Mouse (Mus musculus) midbrain, embryonic 13.5 days (tissue): ENCODE measurements around the gene Kif3a. TPM values are rescaled to one million over a fixed set of nuclear protein-coding genes. Genes with fewer than 3 reads are reported as not detected.
A peak's percentile ranks its signal among the peaks of the same experiment; 100 is the strongest.

Experiments used
- ATAC-seq: fragments of 200-750 bp; cut with Nextera tagmentation; 2 replicates; pipeline ENCODE4 v1.8.0; 2017; ENCODE audit warnings: mild to moderate bottlenecking, moderate TSS enrichment, moderate library complexity
- H3K27ac ChIP-seq: fragments of 300-500 bp; sonication (generic); 2 replicates; pipeline ENCODE4 v1.5.1; 2015; ENCODE audit warnings: inconsistent platforms, mild to moderate bottlenecking, moderate library complexity
- H3K27me3 ChIP-seq: fragments of 300-500 bp; sonication (generic); 2 replicates; pipeline ENCODE4 v1.6.1; 2015; ENCODE audit warnings: mild to moderate bottlenecking, inconsistent platforms
- H3K36me3 ChIP-seq: fragments of 300-500 bp; sonication (generic); 2 replicates; pipeline ENCODE4 v1.6.1; 2015; ENCODE audit warnings: mild to moderate bottlenecking, inconsistent platforms
- H3K4me1 ChIP-seq: fragments of 300-500 bp; sonication (generic); replicated peaks from 2 replicates; pipeline ENCODE4 v1.6.1; 2015; ENCODE audit warnings: inconsistent platforms
- H3K4me2 ChIP-seq: fragments of 300-500 bp; sonication (generic); replicated peaks from 2 replicates; pipeline ENCODE4 v1.6.1; 2015; ENCODE audit warnings: moderate library complexity, mild to moderate bottlenecking, inconsistent platforms
- H3K4me3 ChIP-seq: fragments of 300-500 bp; sonication (generic); replicated peaks from 2 replicates; pipeline ENCODE4 v1.5.1; 2015; ENCODE audit warnings: mild to moderate bottlenecking, inconsistent platforms
- H3K9ac ChIP-seq: fragments of 300-500 bp; sonication (generic); replicated peaks from 2 replicates; pipeline ENCODE4 v1.6.1; 2015; ENCODE audit warnings: mild to moderate bottlenecking, inconsistent platforms
- H3K9me3 ChIP-seq: fragments of 300-500 bp; sonication (generic); 2 replicates; pipeline ENCODE4 v1.6.1; 2016; ENCODE audit warnings: mild to moderate bottlenecking, inconsistent platforms
- WGBS: fragments of 180-500 bp; shearing (Covaris S2); methylation state at CpG from one replicate; pipeline ENCODE4 v1.1.7; 2015; 5-methylcytosine and 5-hydroxymethylcytosine counted together
- polyA plus RNA-seq: library from polyadenylated mRNA; unstranded; fragments of >200 nt; fragmentation: Nextera tagmentation; extraction: Ambion mirVana; gene quantifications from 2 replicates; pipeline ENCODE4 v1.2.1, GENCODE M21; 2015

Kif3a gene
- 232 and 283 TPM in 2 replicates for polyA plus RNA-seq

DNA sequence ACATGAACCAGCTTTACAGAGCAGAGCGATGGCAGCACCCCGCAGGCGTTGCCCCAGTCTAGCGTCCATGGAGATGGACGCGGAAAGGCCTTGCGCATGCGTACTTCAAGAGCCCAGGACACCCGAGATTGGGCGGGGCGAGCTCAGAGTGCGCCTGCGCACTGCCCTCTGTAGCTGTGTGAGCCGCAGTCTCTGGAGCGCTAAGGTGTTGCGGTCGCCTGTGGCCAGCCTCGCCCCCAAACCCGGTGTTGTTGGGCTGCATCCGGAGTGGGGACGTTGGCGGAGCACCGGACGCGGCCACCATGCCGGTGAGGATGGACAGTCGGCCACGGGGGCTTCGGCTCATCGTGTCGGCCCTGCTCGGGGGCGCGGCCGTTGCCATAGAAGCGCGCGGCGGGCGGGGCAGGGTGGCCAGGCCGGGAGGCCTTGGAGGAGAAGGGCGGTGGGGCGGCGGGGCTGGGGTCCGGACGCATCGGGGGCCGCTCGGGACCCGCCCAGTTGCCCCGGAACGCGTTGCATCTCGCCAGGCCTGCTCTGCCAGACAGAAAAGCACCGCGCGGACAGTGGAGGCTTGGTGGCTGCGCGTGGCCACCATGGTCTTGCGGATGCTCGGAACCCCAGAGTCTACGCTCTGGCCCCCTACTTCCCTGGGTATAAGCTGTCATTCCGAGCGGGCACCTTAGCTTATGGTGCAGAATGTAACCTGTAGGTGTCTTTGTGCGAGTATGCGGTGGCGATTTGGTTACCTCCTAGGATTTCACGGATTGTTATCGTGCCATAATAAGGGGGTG is at the start of gene Kif3a:
TSS of gene Kif3a (plus strand) at position 156 of the 791 bp plus-strand sequence.
- H3K9me3 ChIP-seq: peaks cover 3% of the 10 kb centered on the region; the same call in 1 of the 2 replicates
- H3K27me3 ChIP-seq: no peaks in the 10 kb centered on the region
- peak within 1 kb of the TSS; percentile 60 for H3K4me2 ChIP-seq
- under 1% methylated on average over 69 of the region's 69 CpGs for WGBS
- peak within 1 kb of the TSS; percentile 94 for H3K27ac ChIP-seq
- H3K36me3 ChIP-seq: peaks cover 16% of the 10 kb centered on the region
- peak within 1 kb of the TSS; percentile 93 for H3K4me3 ChIP-seq
- peak within 1 kb of the TSS; percentile 92 for H3K9ac ChIP-seq
- peaks cover 24% of the 10 kb centered on the region for H3K4me1 ChIP-seq
- peak; percentile 97 for ATAC-seq

DNA sequence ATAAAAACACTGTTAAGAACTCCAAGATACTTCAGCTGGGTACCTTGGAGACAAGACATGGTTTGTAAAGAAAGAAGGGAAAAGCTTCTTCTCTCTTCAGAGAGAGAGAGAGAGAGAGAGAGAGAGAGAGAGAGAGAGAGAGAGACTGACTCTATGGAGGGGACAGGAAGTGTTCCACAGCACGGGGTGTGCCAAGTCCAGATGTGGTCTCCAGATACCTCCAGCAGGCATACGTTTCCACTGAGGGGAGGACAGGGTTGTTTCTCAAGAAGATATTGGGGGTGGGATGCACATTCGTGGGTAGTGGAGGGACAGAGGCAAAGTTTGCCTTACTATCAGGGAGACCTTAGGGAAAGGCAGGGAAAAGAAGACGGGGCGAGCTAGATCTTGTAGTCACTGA is 48.4 kb upstream of the Kif3a start:
- peaks cover 17% of the 10 kb centered on the region for H3K27me3 ChIP-seq
- H3K36me3 ChIP-seq: no peaks in the 10 kb centered on the region
- WGBS: 56% methylated on average over 5 of the region's 5 CpGs
- H3K9ac ChIP-seq: no peak overlapping the region
- H3K4me1 ChIP-seq: peaks cover 25% of the 10 kb centered on the region
- H3K4me3 ChIP-seq: no peak overlapping the region
- H3K4me2 ChIP-seq: no peak overlapping the region
- H3K27ac ChIP-seq: no peak overlapping the region
- ATAC-seq: no peak
- no peaks in the 10 kb centered on the region for H3K9me3 ChIP-seq

DNA sequence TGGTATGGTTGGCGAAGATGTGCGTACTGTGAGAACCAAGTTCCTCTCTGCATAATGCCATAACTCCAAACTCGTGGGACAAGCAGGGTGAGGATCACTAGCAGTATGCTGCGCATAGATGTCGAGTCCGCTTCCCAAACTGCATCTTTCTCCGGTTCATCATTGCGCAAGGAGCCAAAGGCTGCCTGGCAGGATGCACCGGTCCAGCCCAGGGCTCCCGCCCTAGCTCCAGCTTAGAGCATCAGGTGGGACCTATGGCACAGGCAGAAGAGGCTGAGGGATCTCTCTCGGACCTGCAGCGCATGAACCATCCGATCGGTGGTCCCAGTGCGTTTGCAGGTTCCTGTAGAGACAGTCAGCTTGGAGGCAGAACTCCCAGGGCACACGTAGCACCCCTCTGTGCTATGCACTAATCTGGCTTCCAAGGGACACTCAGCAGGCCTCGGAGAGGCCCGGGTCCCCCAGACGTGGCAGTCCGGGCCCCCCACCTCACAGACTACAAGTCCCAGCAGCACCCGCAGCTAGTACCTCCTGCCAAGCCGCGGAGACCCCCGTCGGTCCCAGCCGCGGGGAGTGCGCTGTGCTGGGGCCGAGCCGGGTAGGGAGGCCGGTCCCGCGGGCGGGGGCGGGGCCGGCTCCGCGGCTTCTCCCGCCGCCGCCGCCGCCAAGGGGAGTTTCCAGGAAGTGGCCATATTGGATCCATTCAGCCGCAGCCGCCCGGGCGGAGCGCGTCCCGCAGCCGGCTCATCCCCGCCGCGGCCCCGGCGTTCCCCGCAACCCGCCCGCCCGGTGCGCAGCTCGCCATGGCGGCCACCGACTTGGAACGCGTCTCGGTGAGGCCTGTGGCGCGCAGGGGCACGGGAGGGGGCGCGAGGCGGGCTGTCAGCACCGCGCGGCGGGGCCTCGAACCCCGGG is 47.7 kb upstream of the Kif3a start, which contains the start of gene Sept8:
TSS of gene Sept8 (plus strand) at position 51 of the 915 bp plus-strand sequence.
- Histone ChIP-seq H3K27me3 (peaks cover 17% of the 10 kb centered on the region), H3K9ac (peak within 1 kb of the TSS; percentile 87), H3K9me3 (no peaks in the 10 kb centered on the region), H3K4me2 (peak within 1 kb of the TSS; percentile 78), H3K4me1 (peaks cover 29% of the 10 kb centered on the region), H3K4me3 (peak within 1 kb of the TSS; percentile 75), H3K36me3 (no peaks in the 10 kb centered on the region), H3K27ac (peak within 1 kb of the TSS; percentile 30; the same call in 1 of the 2 replicates)
- ATAC-seq: peak; percentile 89
- 4% methylated on average over 72 of the region's 79 CpGs for WGBS

DNA sequence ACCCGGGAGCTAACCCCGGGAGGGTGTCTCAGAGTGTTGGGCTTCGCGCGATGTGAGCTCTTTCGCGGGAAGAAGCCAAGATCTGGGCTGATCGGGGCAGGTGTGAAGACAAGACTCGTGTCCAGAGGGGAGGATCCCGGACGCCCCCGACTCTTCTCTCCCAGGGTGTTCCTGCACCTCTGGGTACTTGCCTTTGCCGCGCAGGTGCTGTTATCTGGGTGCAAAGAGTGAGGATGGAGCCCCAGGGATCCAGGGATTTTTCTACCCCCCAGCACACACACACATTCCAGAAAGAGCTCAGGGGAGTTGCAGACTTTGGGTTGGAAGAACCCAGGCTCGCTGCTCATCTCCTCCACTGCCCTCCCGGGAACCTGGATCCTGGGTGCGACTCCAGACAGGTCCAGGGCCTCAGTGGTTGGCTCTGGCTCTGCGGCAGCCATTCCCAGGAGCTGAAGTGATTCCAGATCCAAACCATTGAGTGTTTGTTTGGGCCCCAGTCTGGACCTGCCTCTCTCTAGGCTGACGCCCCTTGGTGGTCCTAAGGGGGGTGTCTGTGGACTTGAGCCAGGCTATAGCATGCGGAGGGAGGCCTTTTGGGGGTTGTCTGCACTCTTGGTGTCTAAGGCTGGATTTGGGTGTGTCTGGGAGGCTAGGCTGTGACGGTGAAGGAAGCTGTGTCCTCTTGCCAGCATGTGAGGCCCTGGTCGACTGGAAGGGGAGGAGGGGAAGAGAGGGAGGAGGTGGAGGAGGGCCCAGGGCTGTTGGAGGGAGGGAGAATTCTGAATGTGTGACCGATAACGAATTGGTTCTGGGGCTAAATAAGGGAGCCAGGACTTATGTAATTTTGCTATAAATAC is 46.8 kb upstream of the Kif3a start:
- H3K36me3 ChIP-seq: no peaks in the 10 kb centered on the region
- H3K27me3 ChIP-seq: peaks cover 17% of the 10 kb centered on the region
- H3K4me1 ChIP-seq: peaks cover 29% of the 10 kb centered on the region
- peak overlapping the region; percentile 30; the same call in 1 of the 2 replicates for H3K27ac ChIP-seq
- H3K9me3 ChIP-seq: no peaks in the 10 kb centered on the region
- ATAC-seq: peak; percentile 44
- H3K4me2 ChIP-seq: peak overlapping the region; percentile 78
- H3K4me3 ChIP-seq: peak overlapping the region; percentile 75
- WGBS: 3% methylated on average over 24 of the region's 24 CpGs
- H3K9ac ChIP-seq: peak overlapping the region; percentile 87

DNA sequence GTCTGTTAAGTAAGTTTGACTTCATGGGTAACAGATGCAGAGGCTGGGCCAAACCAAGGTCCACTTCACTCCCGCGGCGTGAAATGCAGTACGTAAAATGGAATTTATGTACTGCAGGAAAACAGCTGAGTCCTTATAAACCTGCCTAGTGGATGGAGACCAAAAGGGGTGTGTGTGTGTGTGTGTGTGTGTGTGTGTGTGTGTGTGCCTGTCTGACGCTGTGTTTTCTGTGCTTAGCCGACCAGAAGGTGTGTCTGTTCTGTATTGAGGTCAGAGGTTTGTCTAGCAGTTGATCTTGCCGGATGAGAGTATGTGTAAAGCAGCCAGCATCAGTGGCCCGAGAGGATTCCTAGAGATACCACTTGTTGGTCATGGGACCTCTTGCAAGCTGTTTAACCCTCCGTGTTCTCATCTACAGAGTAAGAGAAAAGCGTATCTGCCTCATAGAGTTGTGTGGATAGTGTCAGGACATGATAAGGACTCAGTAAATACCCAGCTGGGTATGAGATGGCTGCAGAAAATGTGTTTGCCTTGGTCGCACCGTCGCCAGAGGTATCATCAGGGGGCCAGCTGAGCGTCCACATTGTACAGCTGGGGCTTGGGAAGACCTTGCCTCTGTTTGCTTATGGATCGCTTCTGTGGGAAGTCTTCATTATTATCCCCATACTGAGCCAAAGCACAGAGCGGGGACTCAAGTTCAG is 45.9 kb upstream of the Kif3a start:
- peak overlapping the region; percentile 78 for H3K4me2 ChIP-seq
- peaks cover 17% of the 10 kb centered on the region for H3K27me3 ChIP-seq
- ATAC-seq: no peak
- 47% methylated on average over 16 of the region's 16 CpGs for WGBS
- H3K4me3 ChIP-seq: peak overlapping the region; percentile 75
- no peak overlapping the region for H3K27ac ChIP-seq
- peak overlapping the region; percentile 87; the same call in 1 of the 2 replicates for H3K9ac ChIP-seq
- peaks cover 29% of the 10 kb centered on the region for H3K4me1 ChIP-seq
- no peaks in the 10 kb centered on the region for H3K9me3 ChIP-seq
- no peaks in the 10 kb centered on the region for H3K36me3 ChIP-seq

DNA sequence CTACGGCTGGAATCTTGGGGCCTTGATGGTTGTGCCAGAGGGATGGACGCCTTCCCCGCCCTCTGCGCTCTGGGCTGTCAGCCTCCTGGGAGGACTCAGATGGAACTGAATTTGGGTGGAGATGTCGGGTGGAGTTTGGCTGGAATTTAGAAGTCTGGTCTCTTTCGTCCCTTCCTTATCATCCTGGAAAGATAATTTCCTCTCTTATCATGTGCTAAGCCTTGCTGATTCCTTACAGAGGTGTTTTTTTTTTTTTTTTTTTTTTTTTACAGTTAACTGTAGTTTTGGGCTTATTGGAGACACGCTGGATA is 45.4 kb upstream of the Kif3a start:
- Histone ChIP-seq H3K36me3 (no peaks in the 10 kb centered on the region), H3K27ac (no peak overlapping the region), H3K4me1 (peaks cover 29% of the 10 kb centered on the region), H3K4me3 (0 out of 2 replicates have a peak overlapping the region, but pooled peaks have one; percentile 75), H3K27me3 (peaks cover 17% of the 10 kb centered on the region), H3K9ac (no peak overlapping the region), H3K4me2 (peak overlapping the region; percentile 78), H3K9me3 (no peaks in the 10 kb centered on the region)
- 86% methylated on average over 7 of the region's 7 CpGs for WGBS
- ATAC-seq: no peak

DNA sequence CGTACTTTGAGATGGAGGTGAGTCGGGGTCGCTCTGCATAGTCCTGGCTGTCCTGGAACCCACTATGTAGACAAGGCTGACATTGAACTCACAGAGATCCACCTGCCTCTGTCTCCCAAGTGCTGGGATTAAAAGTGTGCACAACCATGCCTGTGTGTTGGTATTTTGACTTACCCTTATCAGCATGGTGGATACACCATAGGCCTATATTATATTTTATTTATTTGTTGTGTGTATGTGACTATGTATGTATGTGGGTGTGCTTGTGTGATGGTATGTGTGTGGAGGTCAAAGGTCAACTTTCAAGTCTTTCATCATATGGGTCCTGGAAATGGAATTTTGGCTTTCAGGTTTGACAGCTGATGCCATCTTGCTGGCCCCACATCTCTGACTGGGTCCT is 44.8 kb upstream of the Kif3a start:
- H3K9me3 ChIP-seq: no peaks in the 10 kb centered on the region
- no peak for ATAC-seq
- no peak overlapping the region for H3K9ac ChIP-seq
- 90% methylated on average over 3 of the region's 3 CpGs for WGBS
- H3K27ac ChIP-seq: no peak overlapping the region
- no peak overlapping the region for H3K4me3 ChIP-seq
- H3K4me1 ChIP-seq: peaks cover 29% of the 10 kb centered on the region
- no peak overlapping the region for H3K4me2 ChIP-seq
- H3K36me3 ChIP-seq: no peaks in the 10 kb centered on the region
- peaks cover 17% of the 10 kb centered on the region for H3K27me3 ChIP-seq

DNA sequence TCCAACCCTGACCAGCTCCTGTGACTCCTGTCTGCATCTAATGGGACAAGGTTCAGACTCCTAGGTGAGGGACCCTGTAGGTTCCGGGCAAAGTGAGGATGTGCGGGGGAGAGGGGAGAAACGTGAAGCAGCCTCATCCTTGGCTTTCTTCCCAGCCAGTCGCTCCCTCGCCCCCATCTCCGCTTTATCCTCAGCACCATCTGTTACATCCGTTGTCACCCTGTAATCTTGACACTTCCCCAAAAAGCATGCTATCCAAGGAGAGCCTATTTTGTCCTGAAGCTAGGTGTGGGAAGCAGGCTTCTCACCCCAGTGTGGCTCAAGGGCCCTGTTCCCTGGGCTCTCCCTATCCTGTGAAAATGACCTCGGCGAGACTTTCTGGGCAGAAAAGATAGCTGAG is 44.2 kb upstream of the Kif3a start:
- peaks cover 16% of the 10 kb centered on the region for H3K27me3 ChIP-seq
- H3K4me1 ChIP-seq: peaks cover 29% of the 10 kb centered on the region
- ATAC-seq: no peak
- H3K9ac ChIP-seq: no peak overlapping the region
- H3K4me3 ChIP-seq: no peak overlapping the region
- H3K36me3 ChIP-seq: no peaks in the 10 kb centered on the region
- no peak overlapping the region for H3K4me2 ChIP-seq
- WGBS: 86% methylated on average over 9 of the region's 9 CpGs
- H3K27ac ChIP-seq: no peak overlapping the region
- no peaks in the 10 kb centered on the region for H3K9me3 ChIP-seq

DNA sequence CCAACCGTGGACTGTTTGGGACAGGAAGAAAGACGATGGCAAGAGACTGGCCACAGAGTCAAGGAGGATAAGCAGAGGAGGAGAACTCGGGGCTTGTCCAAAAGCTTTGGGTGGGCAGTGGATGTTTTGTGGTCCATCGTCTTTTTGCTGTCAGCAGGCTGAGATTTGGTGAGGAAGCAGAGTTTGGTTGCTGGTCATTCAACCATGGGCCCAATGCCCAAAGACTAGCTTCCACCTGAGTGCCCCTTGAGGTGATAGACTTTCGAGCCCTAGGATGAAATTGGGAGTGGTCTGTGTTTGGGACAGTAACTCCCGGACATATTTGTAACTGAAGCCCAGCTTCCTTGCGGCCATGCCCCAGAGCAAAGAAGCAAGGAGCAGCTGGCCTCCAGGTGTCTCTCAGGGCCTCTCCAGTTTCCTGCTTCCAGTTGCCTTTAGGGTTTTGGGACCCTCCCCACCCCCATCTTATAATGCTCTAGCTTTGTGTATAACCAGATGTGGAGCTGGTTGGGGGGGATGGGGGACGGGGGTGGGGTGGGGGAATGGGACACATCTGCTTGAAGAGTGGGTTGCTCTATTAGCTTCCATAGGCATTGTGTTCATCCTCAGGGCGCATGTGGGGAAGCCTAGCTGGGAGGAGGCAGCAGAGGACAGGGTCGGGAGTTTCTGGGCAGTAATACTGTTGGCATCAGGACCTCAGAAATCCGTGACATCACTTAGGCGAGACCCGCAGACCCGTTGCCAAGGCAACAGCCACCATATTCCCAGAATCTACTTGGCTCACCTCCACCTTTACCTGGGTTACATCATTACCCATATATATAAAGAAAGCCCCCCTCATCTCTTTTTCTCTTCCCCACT is 43.4 kb upstream of the Kif3a start:
- Histone ChIP-seq H3K9ac (no peak overlapping the region), H3K4me2 (no peak overlapping the region), H3K4me3 (no peak overlapping the region), H3K9me3 (no peaks in the 10 kb centered on the region), H3K4me1 (peaks cover 29% of the 10 kb centered on the region), H3K36me3 (no peaks in the 10 kb centered on the region), H3K27me3 (peaks cover 7% of the 10 kb centered on the region), H3K27ac (no peak overlapping the region)
- 89% methylated on average over 14 of the region's 14 CpGs for WGBS
- ATAC-seq: no peak

DNA sequence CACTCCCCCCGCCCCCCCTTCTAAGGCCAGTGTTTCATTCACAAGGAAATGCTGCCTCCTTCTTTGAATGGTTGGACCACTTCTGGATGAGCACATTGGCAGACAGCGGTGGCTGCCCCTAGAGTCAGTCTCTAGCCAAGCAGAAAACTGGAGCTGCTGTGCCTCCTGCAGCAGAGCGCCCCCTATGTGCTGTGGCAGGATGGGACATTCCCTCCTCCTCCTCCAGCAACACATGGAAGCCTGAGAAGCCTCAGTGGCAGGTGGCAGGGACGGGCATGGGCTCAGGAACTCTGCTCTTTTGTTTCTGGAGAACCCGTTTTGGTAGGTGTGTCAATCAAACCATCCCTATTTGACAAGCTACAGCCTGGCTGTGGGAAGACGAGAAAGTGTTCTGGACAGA is 42.3 kb upstream of the Kif3a start:
- Histone ChIP-seq H3K27ac (no peak overlapping the region), H3K36me3 (no peaks in the 10 kb centered on the region), H3K9me3 (no peaks in the 10 kb centered on the region), H3K4me2 (no peak overlapping the region), H3K4me1 (peaks cover 27% of the 10 kb centered on the region), H3K9ac (no peak overlapping the region), H3K27me3 (0 out of 2 replicates have a peak, but pooled peaks cover 2% of the 10 kb centered on the region), H3K4me3 (no peak overlapping the region)
- WGBS: 64% methylated on average over 6 of the region's 6 CpGs
- ATAC-seq: no peak
